Mouse (Mus musculus): ENCODE measurements around the gene Tceal7.

GRCm38 (mm10) chrX:136216303-136216702 is 1.7 kb downstream of the Tceal7 start:
- no peak for TF ChIP-seq POLR2A (IDR thresholded peaks at IDR 0.05; ENCODE audit: borderline replicate concordance, extremely low read depth, low read depth, low read length)
- TF ChIP-seq CTCF (IDR thresholded peaks at IDR 0.05; ENCODE audit: insufficient read depth, low read length): no peak

Measured in lung, adult 2 months (tissue).